Mouse (Mus musculus) lung, embryonic 16.5 days (tissue): Measurements from ENCODE around the gene Cyb5rl. TPM values are rescaled to one million over a fixed set of nuclear protein-coding genes. Genes with fewer than 3 reads are reported as not detected.

Experiments used
- ATAC-seq: fragments of 200-750 bp; cut with Nextera tagmentation; 2 replicates; pipeline ENCODE4 v1.8.0; 2017; ENCODE audit warnings: low read depth, mild to moderate bottlenecking, moderate library complexity
- H3K27ac ChIP-seq: fragments of 300-500 bp; sonication (generic); 2 replicates; pipeline ENCODE4 v1.5.1; 2014; ENCODE audit warnings: mild to moderate bottlenecking, control low read depth, low read length
- H3K27me3 ChIP-seq: fragments of 300-500 bp; sonication (generic); 2 replicates; pipeline ENCODE4 v1.6.1; 2014; ENCODE audit warnings: low read depth, low read length, mixed read lengths; ENCODE audit not compliant: control insufficient read depth, insufficient read depth
- H3K36me3 ChIP-seq: fragments of 300-500 bp; sonication (generic); 2 replicates; pipeline ENCODE4 v1.6.1; 2014; ENCODE audit warnings: low read length; ENCODE audit not compliant: control insufficient read depth, insufficient read depth
- H3K4me1 ChIP-seq: fragments of 300-500 bp; sonication (generic); replicated peaks from 2 replicates; pipeline ENCODE4 v1.6.1; 2014; ENCODE audit warnings: low read length, mixed read lengths; ENCODE audit not compliant: control insufficient read depth, insufficient read depth
- H3K4me2 ChIP-seq: fragments of 300-500 bp; sonication (generic); 2 replicates; pipeline ENCODE4 v1.6.1; 2014; ENCODE audit warnings: low read depth, low read length, control low read depth
- H3K4me3 ChIP-seq: fragments of 300-500 bp; sonication (generic); 2 replicates; pipeline ENCODE4 v1.5.1; 2014; ENCODE audit warnings: mild to moderate bottlenecking, low read length, control low read depth
- H3K9ac ChIP-seq: fragments of 300-500 bp; sonication (generic); 2 replicates; pipeline ENCODE4 v1.6.1; 2014; ENCODE audit warnings: low read length, control low read depth
- H3K9me3 ChIP-seq: fragments of 300-500 bp; sonication (generic); 2 replicates; pipeline ENCODE4 v1.6.1; 2016; ENCODE audit warnings: low read length; ENCODE audit not compliant: control insufficient read depth
- WGBS: fragments of 180-500 bp; shearing (Covaris S2); extraction: QIAGEN DNeasy Blood & Tissue Kit; methylation state at CpG from one replicate; pipeline ENCODE4 v1.1.7; 2014; 5-methylcytosine and 5-hydroxymethylcytosine counted together
- polyA plus RNA-seq: library from polyadenylated mRNA; unstranded; fragments of >200 nt; fragmentation: Nextera tagmentation; extraction: Ambion mirVana; gene quantifications from 2 replicates; pipeline ENCODE4 v1.2.1, GENCODE M21; 2015

The Cyb5rl gene
- polyA plus RNA-seq, 1 experiment from 2014 or later: 7.2 TPM

DNA sequence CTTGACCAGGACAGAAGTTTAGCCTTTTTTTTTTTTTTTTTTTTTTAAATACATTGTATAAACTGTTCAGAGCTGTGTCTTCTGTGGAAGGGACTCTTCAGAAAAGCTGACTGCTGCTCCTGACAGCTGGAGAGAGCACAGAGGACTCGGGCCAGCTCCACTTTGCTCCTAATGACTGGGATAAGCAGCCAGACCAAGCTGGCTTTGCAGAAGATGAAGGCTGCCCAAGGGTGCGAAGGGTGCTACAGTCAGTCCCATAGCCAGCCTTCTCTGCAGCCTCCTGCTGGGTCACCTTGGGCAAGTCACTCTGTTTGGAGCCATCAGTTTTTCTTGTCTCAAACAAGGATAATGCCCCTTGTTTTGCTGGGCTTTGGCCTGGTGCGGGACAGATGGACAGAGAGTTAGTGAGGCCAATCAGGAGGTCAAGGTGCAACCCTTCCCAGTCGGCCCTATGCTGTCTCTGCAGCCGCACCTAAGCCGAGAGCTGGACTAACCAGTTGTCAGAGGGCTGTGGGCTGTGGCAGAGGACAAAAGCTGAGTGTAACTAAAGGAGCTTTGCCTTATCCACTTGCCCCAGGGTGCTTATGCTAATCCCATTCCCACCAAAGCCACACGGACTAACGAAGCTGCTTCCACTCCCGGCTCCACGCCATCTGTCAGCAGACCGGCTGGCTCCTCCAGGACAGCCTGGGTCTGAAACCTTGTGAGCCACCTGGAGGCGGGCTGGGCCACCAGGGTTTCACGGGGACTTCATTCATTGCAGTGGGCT lies 61.3 kb downstream of the Cyb5rl start:
- Histone ChIP-seq H3K27me3 (no peaks in the 10 kb centered on the region; the same call in 1 of the 2 replicates), H3K9me3 (no peaks in the 10 kb centered on the region), H3K4me1 (no peaks in the 10 kb centered on the region), H3K27ac (no peak overlapping the region), H3K4me2 (no peak overlapping the region), H3K9ac (no peak overlapping the region), H3K36me3 (no peaks in the 10 kb centered on the region), H3K4me3 (no peak overlapping the region)
- 45% methylated on average over 13 of the region's 13 CpGs for WGBS
- no peak for ATAC-seq

DNA sequence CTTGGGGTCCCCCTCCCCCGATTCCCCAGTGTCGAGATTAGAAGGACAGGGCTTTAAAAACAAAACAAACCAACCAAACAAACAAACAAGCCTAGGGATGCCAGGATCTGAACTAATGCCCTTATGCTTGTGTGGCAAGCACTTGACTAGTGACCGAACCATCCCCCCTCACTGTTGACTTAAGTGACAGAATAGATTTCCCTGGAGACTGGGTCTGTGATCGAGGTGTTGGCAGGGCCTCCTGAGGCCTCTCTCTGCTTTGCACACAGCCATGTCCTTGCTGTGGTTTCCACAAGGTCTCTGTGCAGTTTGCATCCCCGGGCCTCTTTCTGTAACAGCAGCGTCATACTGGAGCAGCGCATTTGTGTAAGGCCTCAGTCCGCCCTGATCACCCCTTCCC lies 62.6 kb downstream of the Cyb5rl start:
- no peak overlapping the region for H3K27ac ChIP-seq
- no peaks in the 10 kb centered on the region for H3K36me3 ChIP-seq
- no peaks in the 10 kb centered on the region for H3K4me1 ChIP-seq
- H3K4me2 ChIP-seq: no peak overlapping the region
- 69% methylated on average over 8 of the region's 8 CpGs for WGBS
- H3K9ac ChIP-seq: no peak overlapping the region
- no peaks in the 10 kb centered on the region for H3K9me3 ChIP-seq
- no peaks in the 10 kb centered on the region; the same call in 1 of the 2 replicates for H3K27me3 ChIP-seq
- H3K4me3 ChIP-seq: no peak overlapping the region
- no peak for ATAC-seq

DNA sequence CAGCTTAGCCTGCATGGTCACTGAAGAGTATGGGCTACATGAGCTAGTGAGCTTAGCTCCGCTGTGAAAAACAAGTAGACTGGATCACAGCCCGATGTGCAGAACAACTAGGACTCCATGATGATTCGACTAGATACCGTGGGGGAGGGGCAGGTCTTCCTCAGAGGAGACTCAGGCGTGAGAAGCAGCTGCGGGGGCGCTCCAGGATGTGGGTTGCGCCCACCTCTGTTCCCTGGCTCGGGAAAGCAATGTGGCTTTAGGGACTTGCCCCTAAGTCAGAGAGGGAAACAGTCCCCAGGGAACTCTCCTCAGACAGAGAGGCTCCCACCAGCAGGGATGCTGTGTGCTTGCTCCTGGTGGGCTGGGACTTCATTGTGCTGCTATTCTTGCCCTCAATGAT lies 63.7 kb downstream of the Cyb5rl start:
- no peaks in the 10 kb centered on the region for H3K9me3 ChIP-seq
- no peaks in the 10 kb centered on the region for H3K4me1 ChIP-seq
- no peak overlapping the region for H3K4me3 ChIP-seq
- H3K27me3 ChIP-seq: no peaks in the 10 kb centered on the region; the same call in 1 of the 2 replicates
- no peaks in the 10 kb centered on the region for H3K36me3 ChIP-seq
- no peak overlapping the region for H3K9ac ChIP-seq
- no peak overlapping the region for H3K27ac ChIP-seq
- 28% methylated on average over 9 of the region's 9 CpGs for WGBS
- no peak for ATAC-seq
- no peak overlapping the region for H3K4me2 ChIP-seq

DNA sequence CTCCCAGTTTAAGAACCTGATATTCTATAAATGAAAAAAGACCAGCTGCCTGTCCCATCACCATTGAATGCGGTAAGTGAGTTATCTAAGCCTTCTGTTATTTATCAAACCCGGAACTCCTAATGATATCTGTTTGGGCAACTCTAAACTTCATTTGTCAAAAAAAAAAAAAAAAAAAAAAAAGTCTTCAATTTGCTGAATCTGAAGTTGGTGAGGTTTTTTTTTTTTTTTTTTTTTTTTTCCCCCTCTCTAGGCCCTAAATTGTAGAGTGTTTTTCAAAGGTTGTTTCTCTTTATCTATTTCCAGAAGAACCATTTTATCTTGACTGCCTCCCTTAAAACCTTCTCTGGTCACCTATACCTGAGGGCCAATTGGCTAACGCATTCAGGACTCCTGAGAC lies 68.1 kb downstream of the Cyb5rl start:
- H3K4me1 ChIP-seq: peaks cover 8% of the 10 kb centered on the region

DNA sequence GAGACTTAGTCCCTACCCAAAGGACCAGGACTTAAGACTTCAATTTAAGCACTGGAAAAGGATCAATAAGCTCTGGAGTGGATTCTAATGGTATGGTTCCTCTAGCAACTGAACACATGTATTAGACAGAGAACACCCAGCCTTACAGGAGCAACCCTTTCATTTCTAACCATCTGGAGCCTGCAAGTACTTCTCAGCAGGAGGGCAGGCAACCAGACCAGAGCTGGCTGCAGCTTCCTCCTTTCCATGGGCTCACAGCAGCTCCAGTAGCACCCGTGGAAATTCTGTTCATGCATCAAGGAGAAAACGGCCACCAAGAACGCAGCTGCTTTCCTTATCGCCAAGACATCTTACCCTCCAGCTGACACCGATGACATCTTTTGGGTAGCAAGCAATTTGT lies 68.9 kb downstream of the Cyb5rl start:
- H3K4me3 ChIP-seq: no peak overlapping the region
- WGBS: 50% methylated on average over 5 of the region's 5 CpGs
- peaks cover 4% of the 10 kb centered on the region; the same call in 1 of the 2 replicates for H3K36me3 ChIP-seq
- no peaks in the 10 kb centered on the region for H3K9me3 ChIP-seq
- H3K4me1 ChIP-seq: peaks cover 12% of the 10 kb centered on the region
- H3K4me2 ChIP-seq: no peak overlapping the region
- no peak for ATAC-seq
- H3K27ac ChIP-seq: no peak overlapping the region
- H3K27me3 ChIP-seq: no peaks in the 10 kb centered on the region
- H3K9ac ChIP-seq: no peak overlapping the region

More for the DNA sequence above, 68.1 kb downstream of the Cyb5rl start:
- Histone ChIP-seq H3K9ac (no peak overlapping the region), H3K36me3 (peaks cover 4% of the 10 kb centered on the region; the same call in 1 of the 2 replicates), H3K9me3 (no peaks in the 10 kb centered on the region), H3K4me3 (no peak overlapping the region), H3K27me3 (no peaks in the 10 kb centered on the region), H3K27ac (no peak overlapping the region), H3K4me2 (no peak overlapping the region)
- ATAC-seq: no peak
- 75% methylated on average over 3 of the region's 3 CpGs for WGBS

DNA sequence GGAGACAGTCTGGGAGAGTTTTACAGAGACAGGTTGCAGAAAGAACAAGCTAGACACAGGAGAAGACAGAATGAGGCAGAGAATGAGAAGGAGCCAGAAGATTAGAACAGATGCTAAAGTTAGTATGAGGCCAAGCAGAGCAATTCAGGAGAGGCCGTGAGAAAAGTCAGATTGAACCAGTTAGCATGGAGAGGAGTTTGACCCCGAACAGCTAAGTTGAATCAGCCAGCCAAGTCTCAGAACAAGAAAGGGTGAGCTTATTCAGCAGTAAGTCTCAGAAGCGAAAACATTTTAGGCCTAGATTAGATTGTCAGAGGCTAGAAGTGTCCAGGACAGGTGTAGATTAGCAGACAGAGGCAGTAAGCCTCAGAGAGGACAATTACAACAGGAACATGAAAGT lies 69.7 kb downstream of the Cyb5rl start:
- no peak for ATAC-seq
- H3K4me2 ChIP-seq: no peak overlapping the region
- H3K9ac ChIP-seq: no peak overlapping the region
- H3K27me3 ChIP-seq: no peaks in the 10 kb centered on the region
- H3K9me3 ChIP-seq: no peaks in the 10 kb centered on the region
- no peak overlapping the region for H3K4me3 ChIP-seq
- H3K4me1 ChIP-seq: peaks cover 12% of the 10 kb centered on the region
- no peak overlapping the region for H3K27ac ChIP-seq
- H3K36me3 ChIP-seq: peaks cover 4% of the 10 kb centered on the region; the same call in 1 of the 2 replicates
- 47% methylated on average over 3 of the region's 3 CpGs for WGBS

Other genes starting within 250 kb of the Cyb5rl start
- gene Ssbp3, start 156.3 kb upstream of the Cyb5rl start, polyA plus RNA-seq: 49.5 and 61.7 TPM in 2 replicates
- 90.2 and 93.2 TPM in 2 replicates for gene Mrpl37, start 120 bp upstream of the Cyb5rl start, polyA plus RNA-seq
- not detected in 2 replicates for gene Cdcp2, start 29.9 kb downstream of the Cyb5rl start, polyA plus RNA-seq
- gene Tmem59, start 111.4 kb downstream of the Cyb5rl start, polyA plus RNA-seq: 496 and 538 TPM in 2 replicates
- 22.7 and 25.1 TPM in 2 replicates for gene Tceanc2, start 112.1 kb downstream of the Cyb5rl start, polyA plus RNA-seq
- 0.23 and 0.72 TPM in 2 replicates for gene Ldlrad1, start 142.2 kb downstream of the Cyb5rl start, polyA plus RNA-seq
- gene Lrrc42, start 186.5 kb downstream of the Cyb5rl start, polyA plus RNA-seq: 66.1 and 71.2 TPM in 2 replicates
- 41.2 and 43.6 TPM in 2 replicates for gene Hspb11, start 186.6 kb downstream of the Cyb5rl start, polyA plus RNA-seq
- 0.16 and 0.44 TPM in 2 replicates for gene Dio1, start 240.2 kb downstream of the Cyb5rl start, polyA plus RNA-seq
- gene Yipf1, start 247.4 kb downstream of the Cyb5rl start, polyA plus RNA-seq: 55.5 and 56.4 TPM in 2 replicates